Mouse (Mus musculus) lung, adult 2 months (tissue): ENCODE results near the gene Ifitm6.

Experiments
- CTCF ChIP-seq: fragments of 200-500 bp; IDR thresholded peaks from 2 replicates; pipeline ENCODE4 v1.5.1; 2011; ENCODE audit warnings: mild to moderate bottlenecking, low read length, control low read depth; ENCODE audit not compliant: insufficient read depth
- POLR2A ChIP-seq: fragments of 200-500 bp; IDR thresholded peaks from 2 replicates; pipeline ENCODE4 v1.6.1; 2011; ENCODE audit warnings: low read depth, mild to moderate bottlenecking, control low read depth, low read length, borderline replicate concordance; ENCODE audit errors: extremely low read depth

DNA sequence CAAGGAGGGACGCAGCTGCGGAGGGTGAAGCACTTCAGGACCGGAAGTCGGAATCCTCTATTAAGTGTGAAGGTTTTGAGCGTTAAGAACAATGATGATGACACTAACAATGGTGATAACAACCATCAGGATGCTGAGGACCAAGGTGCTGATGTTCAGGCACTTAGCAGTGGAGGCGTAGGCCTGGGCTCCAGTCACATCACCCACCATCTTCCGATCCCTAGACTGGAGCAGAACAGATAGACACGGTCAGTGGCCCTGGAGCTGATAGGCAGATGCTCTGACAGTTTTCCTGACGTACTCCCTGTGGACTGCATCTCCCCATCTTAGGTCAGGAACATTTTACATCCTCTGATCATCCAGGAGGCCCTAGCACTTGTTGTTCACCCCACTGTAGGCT, 8.1 kb downstream of the Ifitm6 start:
- TF ChIP-seq CTCF, result no peak
- TF ChIP-seq POLR2A, result no peak; the same call in 1 of the 2 replicates
